Mouse (Mus musculus) CH12.LX (cell line): Measurements from ENCODE around the gene Creb3l1.

Experiments used
- NRF1 ChIP-seq: IDR thresholded peaks from 2 replicates; pipeline ENCODE4 v1.6.1; 2014; ENCODE audit warnings: low read depth, mild to moderate bottlenecking, inconsistent platforms, low read length, improper control_type of control experiment, moderate library complexity
- POLR2A ChIP-seq: IDR thresholded peaks from 2 replicates; pipeline ENCODE4 v1.6.1; 2011; ENCODE audit warnings: low read depth, mild to moderate bottlenecking, improper control_type of control experiment, low read length
- SIN3A ChIP-seq: IDR thresholded peaks from 2 replicates; pipeline ENCODE4 v1.6.1; 2012; ENCODE audit warnings: low read length, improper control_type of control experiment, inconsistent platforms

DNA sequence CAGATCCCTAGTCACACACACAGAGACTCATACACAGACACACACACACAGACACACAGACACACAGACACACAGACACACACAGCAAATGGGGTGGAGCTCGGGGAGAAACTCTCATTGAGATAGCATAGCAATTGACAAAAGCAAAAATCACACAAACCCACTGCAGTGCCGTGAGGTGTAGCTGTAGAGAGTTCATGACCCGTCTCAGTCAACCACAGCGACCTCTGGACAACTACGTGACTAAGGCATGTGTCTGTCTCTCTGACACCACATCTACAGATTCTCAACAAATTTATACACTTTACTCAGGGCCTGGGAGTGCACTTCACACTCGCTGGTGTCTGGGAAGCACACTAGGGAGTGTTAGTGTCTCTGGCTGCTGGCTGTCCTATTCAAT is 41.6 kb upstream of the Creb3l1 start:
- no peak for TF ChIP-seq NRF1
- no peak for TF ChIP-seq SIN3A
- TF ChIP-seq POLR2A, result no peak
